Mouse (Mus musculus): ENCODE results near the gene Fcer1g.

Gene Fcer1g

GRCm38 (mm10) chr1:171239992-171240744 lies 6.0 kb upstream of the Fcer1g start:
- no peak for DNase-seq

- peak; percentile 45 for DNase-seq
Measured at GRCm38 (mm10) chr1:171238463-171238862, 4.3 kb upstream of the Fcer1g start.

GRCm38 (mm10) chr1:171237438-171237837 lies 3.3 kb upstream of the Fcer1g start:
- no peak for DNase-seq

GRCm38 (mm10) chr1:171235791-171236190 lies 1.6 kb upstream of the Fcer1g start:
- DNase-seq = no peak

GRCm38 (mm10) chr1:171234538-171234937 lies 373 bp upstream of the Fcer1g start:
- DNase-seq = no peak

GRCm38 (mm10) chr1:171232800-171233730 lies 1.1 kb downstream of the Fcer1g start:
- DNase-seq = no peak

- no peak for DNase-seq
Measured at GRCm38 (mm10) chr1:171232348-171232747, 1.8 kb downstream of the Fcer1g start.

- DNase-seq = no peak
Measured at GRCm38 (mm10) chr1:171231844-171232243, 2.3 kb downstream of the Fcer1g start.

GRCm38 (mm10) chr1:171230215-171230614 lies 4.0 kb downstream of the Fcer1g start:
- DNase-seq = no peak

GRCm38 (mm10) chr1:171229750-171230149 lies 4.4 kb downstream of the Fcer1g start:
- DNase-seq = no peak

GRCm38 (mm10) chr1:171227879-171228278 lies 6.3 kb downstream of the Fcer1g start:
- no peak for DNase-seq

- no peak for DNase-seq
Measured at GRCm38 (mm10) chr1:171226780-171227179, 7.4 kb downstream of the Fcer1g start.

GRCm38 (mm10) chr1:171224857-171225256 lies 9.3 kb downstream of the Fcer1g start, which contains the start of gene Apoa2:
Gene Apoa2 (plus strand): TSS chr1:171225054.
- DNase-seq = no peak

GRCm38 (mm10) chr1:171223796-171224195 lies 10.4 kb downstream of the Fcer1g start:
- no peak for DNase-seq

GRCm38 (mm10) chr1:171223168-171223567 lies 11.0 kb downstream of the Fcer1g start:
- DNase-seq = no peak

- peak; percentile 79 for DNase-seq
Measured at GRCm38 (mm10) chr1:171222238-171223155, 11.7 kb downstream of the Fcer1g start, which contains the start of gene Tomm40l. Gene Tomm40l (minus strand): TSS chr1:171222514.

- no peak for DNase-seq
Measured at GRCm38 (mm10) chr1:171221281-171222193, 12.6 kb downstream of the Fcer1g start.

GRCm38 (mm10) chr1:171220871-171221270 lies 13.3 kb downstream of the Fcer1g start:
- DNase-seq = peak; percentile 92

- no peak for DNase-seq
Measured at GRCm38 (mm10) chr1:171216241-171216955, 17.8 kb downstream of the Fcer1g start.

- no peak for DNase-seq
Measured at GRCm38 (mm10) chr1:171213801-171214496, 20.2 kb downstream of the Fcer1g start, which contains the start of gene Nr1i3. Gene Nr1i3 (plus strand): TSS chr1:171213970.
